Mouse (Mus musculus): Measurements from ENCODE around the gene Fam151a.
"Not testable (repeated sequence)": the region's sequence is repeated elsewhere in the genome, so short reads cannot be mapped to it uniquely, and the experiment has no call there.

Fam151a gene

GRCm38 (mm10) chr4:106778116-106778788, 44.6 kb downstream of the Fam151a start:
- DNase-seq (ENCODE audit: low read depth): no peak

- DNase-seq (ENCODE audit: low read depth): no peak
Measured at GRCm38 (mm10) chr4:106780045-106780444, 46.4 kb downstream of the Fam151a start.

GRCm38 (mm10) chr4:106783137-106783536, 49.4 kb downstream of the Fam151a start:
- no peak for DNase-seq (ENCODE audit: low read depth)

- DNase-seq (ENCODE audit: low read depth): no peak
Measured at GRCm38 (mm10) chr4:106784806-106785205, 51.1 kb downstream of the Fam151a start.

- DNase-seq (ENCODE audit: low read depth): no peak
Measured at GRCm38 (mm10) chr4:106785345-106785744, 51.7 kb downstream of the Fam151a start.

GRCm38 (mm10) chr4:106785753-106786540, 52.3 kb downstream of the Fam151a start:
- DNase-seq (ENCODE audit: low read depth): peak; percentile 54

- DNase-seq (ENCODE audit: low read depth): peak; percentile 97
Measured at GRCm38 (mm10) chr4:106787830-106788229, 54.1 kb downstream of the Fam151a start.

GRCm38 (mm10) chr4:106788627-106789026, 54.9 kb downstream of the Fam151a start:
- peak; percentile 52 for DNase-seq (ENCODE audit: low read depth)

GRCm38 (mm10) chr4:106789705-106790104, 56.0 kb downstream of the Fam151a start:
- peak; percentile 65 for DNase-seq (ENCODE audit: low read depth)

- DNase-seq (ENCODE audit: low read depth): not testable (repeated sequence)
Measured at GRCm38 (mm10) chr4:106790218-106790617, 56.5 kb downstream of the Fam151a start.

GRCm38 (mm10) chr4:106790938-106791337, 57.2 kb downstream of the Fam151a start:
- DNase-seq (ENCODE audit: low read depth): no peak

GRCm38 (mm10) chr4:106792276-106792675, 58.6 kb downstream of the Fam151a start:
- no peak for DNase-seq (ENCODE audit: low read depth)

GRCm38 (mm10) chr4:106793826-106794225, 60.1 kb downstream of the Fam151a start:
- DNase-seq (ENCODE audit: low read depth): not testable (repeated sequence)

- peak; percentile 97 for DNase-seq (ENCODE audit: low read depth)
Measured at GRCm38 (mm10) chr4:106794247-106794646, 60.6 kb downstream of the Fam151a start.

- DNase-seq (ENCODE audit: low read depth): peak; percentile 74
Measured at GRCm38 (mm10) chr4:106795289-106795688, 61.6 kb downstream of the Fam151a start.

Measured in induced T-regulatory cell, adult 2 months (primary cell).